Mouse (Mus musculus) kidney, adult 2 months (tissue): ENCODE results near the gene Gps2. TPM values are rescaled to one million over a fixed set of nuclear protein-coding genes. Genes with fewer than 3 reads are reported as not detected.

ENCODE experiments used
- DNase-seq: peaks from one replicate; pipeline ENCODE4 v3.0.0; 2021
- H3K27ac ChIP-seq: fragments of 200-500 bp; 2 replicates; pipeline ENCODE4 v1.5.1; 2012; ENCODE audit warnings: low read depth, low read length, control low read depth, inconsistent platforms; ENCODE audit not compliant: insufficient read depth
- H3K27me3 ChIP-seq: fragments of 200-500 bp; replicated peaks from 2 replicates; pipeline ENCODE4 v1.6.1; 2012; ENCODE audit warnings: mild to moderate bottlenecking, moderate library complexity, low read length, inconsistent platforms; ENCODE audit not compliant: control insufficient read depth, insufficient read depth
- H3K36me3 ChIP-seq: fragments of 200-500 bp; 2 replicates; pipeline ENCODE4 v1.6.1; 2012; ENCODE audit warnings: mild to moderate bottlenecking, moderate library complexity, low read length, inconsistent platforms; ENCODE audit not compliant: control insufficient read depth, insufficient read depth
- H3K4me1 ChIP-seq: fragments of 200-500 bp; 2 replicates; pipeline ENCODE4 v1.6.1; 2011; ENCODE audit warnings: low read length; ENCODE audit not compliant: control insufficient read depth, insufficient read depth
- H3K4me3 ChIP-seq: fragments of 200-500 bp; 2 replicates; pipeline ENCODE4 v1.5.1; 2011; ENCODE audit warnings: mild to moderate bottlenecking, low read depth, low read length, control low read depth; ENCODE audit not compliant: insufficient read depth
- CTCF ChIP-seq: fragments of 200-500 bp; conservative IDR thresholded peaks from 2 replicates; pipeline ENCODE4 v1.5.1; 2011; ENCODE audit warnings: low read depth, mild to moderate bottlenecking, control low read depth, low read length, moderate library complexity, mixed read lengths; ENCODE audit not compliant: insufficient read depth, insufficient read length
- POLR2A ChIP-seq: fragments of 200-500 bp; IDR thresholded peaks from one replicate; pipeline ENCODE4 v1.6.1; 2011; ENCODE audit warnings: low read depth, low read length, control low read depth
- WGBS: fragments of 180-500 bp; shearing (Covaris S2); methylation state at CpG from one replicate; pipeline ENCODE4 v1.1.7; 2018; 5-methylcytosine and 5-hydroxymethylcytosine counted together
- polyA plus RNA-seq: library from polyadenylated mRNA; depleted of rRNA; stranded (reverse); fragments of >200 nt; gene quantifications from 2 replicates; pipeline ENCODE4 v1.2.3, GENCODE M21; 2012

Gene Gps2
- polyA plus RNA-seq, 1 experiment: 72.9 TPM

DNA sequence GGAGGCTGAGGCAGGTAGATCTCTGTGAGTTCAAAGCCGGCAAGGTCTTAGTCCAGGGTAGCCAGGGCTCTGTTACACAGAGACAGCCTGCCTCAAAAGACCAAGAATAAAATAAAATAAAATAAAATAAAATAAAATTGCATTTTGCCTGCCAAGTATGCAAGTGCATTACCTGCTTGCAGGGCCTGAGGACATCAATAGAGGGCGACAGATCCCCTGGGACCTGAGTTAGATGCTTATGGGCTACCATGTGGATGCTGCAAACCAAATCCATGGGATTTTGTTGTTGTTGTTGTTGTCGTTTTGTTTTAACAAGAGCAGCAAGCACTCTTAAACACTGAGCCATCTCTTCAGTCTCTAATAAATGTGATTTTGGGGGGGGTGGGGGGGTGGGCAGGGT lies 18.6 kb downstream of the Gps2 start:
- peak; percentile 52 for TF ChIP-seq CTCF
- no peak for TF ChIP-seq POLR2A
- Histone ChIP-seq H3K4me3 (no peak overlapping the region), H3K4me1 (peaks cover 9% of the 10 kb centered on the region), H3K36me3 (no peaks in the 10 kb centered on the region), H3K27ac (no peak overlapping the region), H3K27me3 (0 out of 2 replicates have a peak, but pooled peaks cover 1% of the 10 kb centered on the region)
- DNase-seq: no peak
- WGBS: 43% methylated on average over 3 of the region's 3 CpGs

DNA sequence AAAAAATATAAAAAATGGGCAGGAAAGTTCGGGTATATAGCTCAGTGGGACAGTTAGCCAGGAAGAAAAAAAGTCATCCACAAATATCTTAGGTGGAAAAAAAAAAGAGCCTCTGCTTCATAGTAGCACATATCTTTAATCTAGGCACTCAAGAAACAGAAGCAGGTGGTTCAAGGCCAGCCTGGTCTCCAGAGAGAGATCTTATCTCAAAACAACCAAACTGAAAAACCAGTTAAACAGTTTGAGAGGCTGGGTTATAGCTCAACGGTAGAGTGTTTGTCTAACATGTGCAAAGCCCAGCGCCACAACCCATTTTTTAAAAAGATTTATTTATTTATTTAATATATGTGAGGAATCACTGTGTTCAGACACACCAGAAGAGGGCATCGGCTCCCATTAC lies 19.4 kb downstream of the Gps2 start:
- no peak overlapping the region for H3K27ac ChIP-seq
- H3K4me1 ChIP-seq: peaks cover 9% of the 10 kb centered on the region
- no peaks in the 10 kb centered on the region for H3K36me3 ChIP-seq
- H3K27me3 ChIP-seq: 0 out of 2 replicates have a peak, but pooled peaks cover 1% of the 10 kb centered on the region
- DNase-seq: no peak
- TF ChIP-seq CTCF: no peak
- no peak overlapping the region for H3K4me3 ChIP-seq
- WGBS: 78% methylated on average over 4 of the region's 4 CpGs

DNA sequence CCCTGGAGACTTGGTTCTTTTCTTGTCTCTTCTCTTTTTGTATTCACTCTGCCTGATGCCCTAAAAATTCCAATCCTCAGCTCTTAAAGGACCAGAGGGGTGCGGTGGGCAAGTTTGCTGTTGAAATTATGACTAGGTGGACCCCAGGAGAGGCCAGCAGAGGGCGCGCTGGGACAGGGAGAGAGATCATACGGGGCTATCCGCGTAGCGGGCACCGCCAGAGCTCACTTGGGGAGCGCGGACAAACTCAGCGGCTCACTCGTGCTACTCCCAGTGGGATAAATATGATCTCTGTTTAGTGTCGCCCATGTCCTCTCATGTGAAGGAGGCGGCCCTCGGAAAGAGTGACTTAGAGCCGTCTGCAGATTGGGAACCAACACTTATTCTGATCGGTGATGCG lies 20.5 kb downstream of the Gps2 start:
- Histone ChIP-seq H3K36me3 (no peaks in the 10 kb centered on the region), H3K4me1 (peaks cover 9% of the 10 kb centered on the region), H3K4me3 (no peak overlapping the region), H3K27me3 (0 out of 2 replicates have a peak, but pooled peaks cover 1% of the 10 kb centered on the region), H3K27ac (no peak overlapping the region)
- TF ChIP-seq POLR2A (no peak), CTCF (peak; percentile 85)
- DNase-seq: peak; percentile 90
- 2% methylated on average over 18 of the region's 18 CpGs for WGBS

DNA sequence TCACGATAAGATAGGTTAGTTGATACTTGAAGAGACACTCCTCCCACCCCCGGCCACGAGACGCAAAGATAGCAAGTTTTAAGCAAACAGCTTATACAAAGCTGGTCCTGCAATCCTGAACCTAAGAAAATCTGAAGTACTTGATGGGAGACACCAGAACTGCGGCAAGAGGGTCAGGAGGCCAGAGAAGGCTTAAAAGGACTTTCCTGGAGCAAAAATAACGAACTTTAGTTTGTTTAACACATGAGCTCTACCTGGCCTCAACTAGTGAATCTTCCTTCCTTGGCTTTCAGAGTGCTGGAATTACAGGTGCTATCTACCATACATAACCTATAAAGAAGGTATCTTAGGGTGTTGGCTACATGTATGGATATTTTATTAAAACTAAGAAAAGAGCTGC lies 21.0 kb downstream of the Gps2 start:
- no peak overlapping the region for H3K27ac ChIP-seq
- H3K4me1 ChIP-seq: peaks cover 9% of the 10 kb centered on the region
- H3K27me3 ChIP-seq: 0 out of 2 replicates have a peak, but pooled peaks cover 1% of the 10 kb centered on the region
- H3K36me3 ChIP-seq: no peaks in the 10 kb centered on the region
- H3K4me3 ChIP-seq: no peak overlapping the region
- TF ChIP-seq POLR2A (no peak), CTCF (no peak)
- WGBS: 23% methylated on average over 6 of the region's 6 CpGs
- DNase-seq: no peak

DNA sequence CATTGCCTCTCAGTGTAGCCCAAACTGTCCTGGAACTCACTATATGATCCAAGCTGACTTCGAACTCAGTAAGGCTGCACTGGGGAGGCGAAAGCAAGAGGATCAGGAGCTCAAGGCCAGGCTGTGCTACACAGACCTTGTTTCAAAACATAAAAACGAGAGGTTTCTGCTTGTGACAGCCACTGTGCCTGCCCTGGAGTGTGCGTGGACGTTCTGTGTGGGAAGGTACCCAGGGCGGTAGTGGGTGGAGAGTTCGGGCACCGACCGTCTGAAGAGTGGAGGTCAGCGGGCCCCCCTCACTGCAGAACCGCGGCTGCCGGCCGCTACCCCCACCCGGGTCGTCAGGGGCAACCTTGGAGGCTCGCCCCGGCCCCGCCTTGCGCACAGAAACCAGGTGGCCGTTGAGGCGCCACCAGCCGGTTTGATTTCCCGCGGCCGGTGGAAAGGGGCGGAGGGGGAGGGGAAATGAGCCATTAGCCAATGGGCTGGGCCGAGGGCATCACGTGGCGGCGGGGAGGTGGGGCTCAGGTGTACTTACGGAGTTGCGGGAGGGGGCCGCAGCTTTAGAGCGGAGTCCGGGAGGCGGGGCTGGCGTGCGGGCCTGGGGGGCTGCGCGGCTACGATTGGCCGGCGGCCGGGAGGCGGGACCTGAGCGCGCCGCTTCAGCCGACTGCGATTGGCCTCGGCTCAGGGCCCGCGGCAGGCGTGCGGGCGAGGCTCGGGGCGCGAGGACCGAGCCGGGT lies 21.6 kb downstream of the Gps2 start, which contains the start of gene Ybx2:
Gene Ybx2 (plus strand): TSS at position 660 of the 743 bp plus-strand sequence.
- DNase-seq: peak; percentile 94
- H3K27me3 ChIP-seq: 0 out of 2 replicates have a peak, but pooled peaks cover 1% of the 10 kb centered on the region
- H3K36me3 ChIP-seq: no peaks in the 10 kb centered on the region
- TF ChIP-seq POLR2A (no peak), CTCF (no peak)
- H3K4me3 ChIP-seq: peak within 1 kb of the TSS; percentile 13
- peak within 1 kb of the TSS; percentile 68 for H3K27ac ChIP-seq
- H3K4me1 ChIP-seq: peaks cover 9% of the 10 kb centered on the region
- 3% methylated on average over 62 of the region's 62 CpGs for WGBS

DNA sequence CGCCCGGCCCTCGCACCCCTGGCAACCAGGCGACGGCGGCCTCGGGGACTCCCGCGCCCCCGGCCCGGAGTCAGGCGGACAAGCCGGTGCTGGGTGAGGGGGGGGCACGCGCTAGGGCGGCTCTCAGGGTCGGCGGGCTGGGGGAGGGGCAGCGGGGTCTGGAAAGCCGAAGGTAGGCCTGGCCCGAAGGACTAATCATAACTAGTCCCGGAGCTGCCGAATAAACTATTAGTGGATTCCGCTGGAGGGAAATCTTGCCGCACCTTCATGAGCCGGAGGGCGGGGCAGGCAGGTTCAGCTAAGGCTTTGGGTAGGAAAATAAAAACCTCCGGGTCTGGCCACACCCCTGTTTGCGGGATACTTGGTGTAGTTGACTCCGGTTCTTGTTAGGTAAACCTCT lies 22.5 kb downstream of the Gps2 start:
- peak; percentile 57 for DNase-seq
- Histone ChIP-seq H3K4me1 (peaks cover 9% of the 10 kb centered on the region), H3K4me3 (peak overlapping the region; percentile 13), H3K27ac (peak overlapping the region; percentile 68), H3K27me3 (0 out of 2 replicates have a peak, but pooled peaks cover 1% of the 10 kb centered on the region), H3K36me3 (no peaks in the 10 kb centered on the region)
- 2% methylated on average over 26 of the region's 30 CpGs for WGBS
- TF ChIP-seq POLR2A (no peak), CTCF (no peak)

DNA sequence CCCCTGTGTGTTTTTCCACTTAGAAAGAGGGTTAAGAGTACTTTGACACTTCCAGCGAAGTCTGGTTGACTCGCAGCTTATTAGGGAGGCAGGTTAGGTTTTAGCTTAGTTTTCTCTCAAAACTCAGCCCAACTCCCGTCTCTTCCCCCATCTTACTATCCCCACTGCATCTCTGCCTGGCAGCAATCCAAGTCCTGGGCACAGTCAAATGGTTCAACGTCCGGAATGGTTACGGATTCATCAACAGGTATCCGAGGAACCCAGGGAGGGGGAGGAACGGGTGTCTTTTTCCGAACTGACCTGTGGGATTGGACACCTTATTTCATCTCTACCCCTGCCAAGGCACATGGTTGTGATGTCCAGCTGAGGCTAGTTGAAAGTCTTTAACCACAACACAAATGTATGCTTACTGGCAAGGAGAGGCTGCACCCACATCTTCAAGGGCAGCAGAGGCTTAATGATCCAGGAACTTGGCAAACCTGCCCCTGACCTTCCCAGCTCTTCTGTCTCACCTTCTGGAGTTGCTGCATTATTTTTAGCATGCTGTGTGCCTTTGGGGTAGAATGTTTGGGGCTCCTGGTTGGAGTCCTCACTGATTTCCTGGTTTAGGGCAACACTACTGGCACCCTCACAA lies 23.1 kb downstream of the Gps2 start:
- peak overlapping the region; percentile 68 for H3K27ac ChIP-seq
- peak overlapping the region; percentile 13; the same call in 1 of the 2 replicates for H3K4me3 ChIP-seq
- H3K36me3 ChIP-seq: no peaks in the 10 kb centered on the region
- 0 out of 2 replicates have a peak, but pooled peaks cover 1% of the 10 kb centered on the region for H3K27me3 ChIP-seq
- peaks cover 9% of the 10 kb centered on the region for H3K4me1 ChIP-seq
- WGBS: 16% methylated on average over 9 of the region's 9 CpGs
- DNase-seq: peak; percentile 66
- TF ChIP-seq CTCF (no peak), POLR2A (no peak)
